Mouse (Mus musculus): ENCODE measurements around the gene Zfp536.

GRCm38 (mm10) chr7:37735707-37736412 is 37.6 kb downstream of the Zfp536 start:
- no peak for TF ChIP-seq POLR2A (IDR thresholded peaks at IDR 0.05; ENCODE audit: low read depth, low read length)
- TF ChIP-seq NRF1 (IDR thresholded peaks at IDR 0.05; ENCODE audit: low read depth, low read length): no peak
- TF ChIP-seq ETS1 (conservative IDR thresholded peaks at IDR 0.05; ENCODE audit: low read depth, low read length): no peak
- TF ChIP-seq ZNF384 (IDR thresholded peaks at IDR 0.05; ENCODE audit: low read depth, low read length): no peak
- TF ChIP-seq TCF12 (IDR thresholded peaks at IDR 0.05; ENCODE audit: low read depth, low read length): no peak
- no peak for TF ChIP-seq EP300 (IDR thresholded peaks at IDR 0.05; ENCODE audit: low read length)
- TF ChIP-seq GABPA (IDR thresholded peaks at IDR 0.05; ENCODE audit: insufficient replicate concordance, low read depth, low read length): no peak
- no peak for TF ChIP-seq USF1 (IDR thresholded peaks at IDR 0.05; ENCODE audit: low read depth, low read length)
- no peak for TF ChIP-seq MAX (IDR thresholded peaks at IDR 0.05; ENCODE audit: low read length)

All from CH12.LX (cell line).